Mouse (Mus musculus) urinary bladder, adult 18-20 months (tissue): ENCODE measurements around the gene Tmem184b.

Source experiments
- DNase-seq, 2 experiments: peaks; one replicate each; pipeline ENCODE4 v3.0.0; 2022; ENCODE audit warnings: low spot score in 2 of 2, mixed read lengths in 2 of 2

The Tmem184b gene

GRCm38 (mm10) chr15:79368313-79368811 lies 35.0 kb downstream of the Tmem184b start:
- peak; percentile 77 to 85 for DNase-seq

GRCm38 (mm10) chr15:79366402-79366801 lies 37.0 kb downstream of the Tmem184b start:
- no peak for DNase-seq

- DNase-seq: no peak
Measured at GRCm38 (mm10) chr15:79365068-79365467, 38.3 kb downstream of the Tmem184b start.

GRCm38 (mm10) chr15:79364120-79364519 lies 39.2 kb downstream of the Tmem184b start:
- DNase-seq: no peak

- no peak for DNase-seq
Measured at GRCm38 (mm10) chr15:79361023-79361422, 42.3 kb downstream of the Tmem184b start.

- no peak for DNase-seq
Measured at GRCm38 (mm10) chr15:79360371-79360770, 43.0 kb downstream of the Tmem184b start.

GRCm38 (mm10) chr15:79359954-79360353 lies 43.4 kb downstream of the Tmem184b start:
- DNase-seq: no peak

- DNase-seq: no peak
Measured at GRCm38 (mm10) chr15:79357974-79358690, 45.2 kb downstream of the Tmem184b start.

GRCm38 (mm10) chr15:79357036-79357911 lies 46.1 kb downstream of the Tmem184b start:
- peak in 1 of 2 experiments; percentile 60 for DNase-seq

GRCm38 (mm10) chr15:79356481-79356880 lies 46.9 kb downstream of the Tmem184b start:
- DNase-seq: no peak

- DNase-seq: no peak
Measured at GRCm38 (mm10) chr15:79354619-79355018, 48.8 kb downstream of the Tmem184b start.

- no peak for DNase-seq
Measured at GRCm38 (mm10) chr15:79353690-79354305, 49.6 kb downstream of the Tmem184b start.

GRCm38 (mm10) chr15:79352479-79352878 lies 50.9 kb downstream of the Tmem184b start:
- DNase-seq: no peak

- DNase-seq: peak in 1 of 2 experiments; percentile 55
Measured at GRCm38 (mm10) chr15:79351331-79351767, 52.0 kb downstream of the Tmem184b start.

- DNase-seq: no peak
Measured at GRCm38 (mm10) chr15:79350866-79351265, 52.5 kb downstream of the Tmem184b start.

- no peak for DNase-seq
Measured at GRCm38 (mm10) chr15:79348651-79349050, 54.7 kb downstream of the Tmem184b start.

GRCm38 (mm10) chr15:79347845-79348506 lies 55.4 kb downstream of the Tmem184b start:
- peak; percentile 69 to 72 for DNase-seq

GRCm38 (mm10) chr15:79347165-79347844 lies 56.1 kb downstream of the Tmem184b start:
- peak; percentile 81 to 88 for DNase-seq

- DNase-seq: no peak
Measured at GRCm38 (mm10) chr15:79346051-79346793, 57.1 kb downstream of the Tmem184b start, which contains the start of gene Maff. Maff (plus strand) TSS chr15:79346621.

GRCm38 (mm10) chr15:79344627-79345026 lies 58.7 kb downstream of the Tmem184b start:
- no peak for DNase-seq
